Mouse (Mus musculus) forebrain, embryonic 11.5 days (tissue): Measurements from ENCODE around the gene Habp4. TPM values are rescaled to one million over a fixed set of nuclear protein-coding genes. Genes with fewer than 3 reads are reported as not detected.

Experiments used
- ATAC-seq: fragments of 200-750 bp; cut with Nextera tagmentation; replicated peaks from 2 replicates; pipeline ENCODE4 v1.8.0; 2017; ENCODE audit warnings: moderate TSS enrichment; ENCODE audit not compliant: low FRiP score
- DNase-seq: peaks from one replicate; pipeline ENCODE4 v3.0.0-alpha.2; 2017; ENCODE audit warnings: low spot score
- H3K27ac ChIP-seq: fragments of 300-500 bp; sonication (generic); 2 replicates; pipeline ENCODE4 v1.5.1; 2014; ENCODE audit warnings: low read depth, low read length
- H3K27me3 ChIP-seq: fragments of 300-500 bp; sonication (generic); 2 replicates; pipeline ENCODE4 v1.6.1; 2014; ENCODE audit warnings: mild to moderate bottlenecking, low read length, mixed read lengths; ENCODE audit not compliant: control insufficient read depth, insufficient read depth
- H3K36me3 ChIP-seq: fragments of 300-500 bp; sonication (generic); 2 replicates; pipeline ENCODE4 v1.6.1; 2014; ENCODE audit warnings: mild to moderate bottlenecking, low read length, moderate library complexity, mixed read lengths; ENCODE audit not compliant: control insufficient read depth, insufficient read depth
- H3K4me1 ChIP-seq: fragments of 300-500 bp; sonication (generic); replicated peaks from 2 replicates; pipeline ENCODE4 v1.6.1; 2014; ENCODE audit warnings: low read length, mixed read lengths; ENCODE audit not compliant: control insufficient read depth, insufficient read depth
- H3K4me2 ChIP-seq: fragments of 300-500 bp; sonication (generic); 2 replicates; pipeline ENCODE4 v1.6.1; 2014; ENCODE audit warnings: low read depth, mild to moderate bottlenecking, low read length, moderate library complexity, mixed read lengths; ENCODE audit not compliant: severe bottlenecking
- H3K4me3 ChIP-seq: fragments of 300-500 bp; sonication (generic); 2 replicates; pipeline ENCODE4 v1.5.1; 2014; ENCODE audit warnings: low read depth, low read length
- H3K9ac ChIP-seq: fragments of 300-500 bp; sonication (generic); 2 replicates; pipeline ENCODE4 v1.6.1; 2014; ENCODE audit warnings: low read length
- H3K9me3 ChIP-seq: fragments of 300-500 bp; sonication (generic); 2 replicates; pipeline ENCODE4 v1.6.1; 2016; ENCODE audit warnings: low read length, mixed read lengths; ENCODE audit not compliant: control insufficient read depth
- WGBS: fragments of 180-500 bp; shearing (Covaris S2); extraction: QIAGEN DNeasy Blood & Tissue Kit; methylation state at CpG from one replicate; pipeline ENCODE4 v1.1.7; 2014; 5-methylcytosine and 5-hydroxymethylcytosine counted together
- polyA plus RNA-seq: library from polyadenylated mRNA; unstranded; fragments of >200 nt; fragmentation: Nextera tagmentation; extraction: Ambion mirVana; gene quantifications from 2 replicates; pipeline ENCODE4 v1.2.1, GENCODE M21; 2014

Habp4 gene
- polyA plus RNA-seq, 1 experiment from 2014 or later, result 20.4 TPM

DNA sequence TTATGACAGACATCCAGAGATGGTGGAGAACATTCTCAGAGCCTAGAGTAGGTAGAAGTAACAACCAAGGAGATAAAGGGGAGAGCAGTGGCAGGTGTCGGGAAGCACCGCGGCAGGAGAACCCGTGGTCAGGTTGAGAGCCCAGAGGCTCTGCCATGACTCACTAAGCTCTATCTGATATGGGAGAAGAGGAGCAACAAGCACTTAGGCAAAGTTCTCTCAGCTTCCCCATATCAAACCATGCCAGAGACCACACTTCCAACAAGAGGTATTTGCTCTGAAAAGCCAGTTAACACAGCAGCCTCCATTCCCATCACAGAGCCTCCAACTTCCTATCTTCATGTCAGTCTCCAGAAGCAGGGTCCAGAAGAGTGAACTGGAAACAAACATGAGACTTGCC is 39.3 kb downstream of the Habp4 start:
- no peak overlapping the region for H3K9ac ChIP-seq
- H3K9me3 ChIP-seq, result no peaks in the 10 kb centered on the region
- WGBS, result 95% methylated on average over 4 of the region's 4 CpGs
- H3K27ac ChIP-seq, result no peak overlapping the region
- no peak overlapping the region for H3K4me2 ChIP-seq
- no peaks in the 10 kb centered on the region for H3K36me3 ChIP-seq
- H3K4me3 ChIP-seq, result no peak overlapping the region
- no peak for DNase-seq
- no peaks in the 10 kb centered on the region for H3K27me3 ChIP-seq
- ATAC-seq, result no peak
- H3K4me1 ChIP-seq, result no peaks in the 10 kb centered on the region

GRCm38 (mm10) chr13:64204726-64205125 is 43.1 kb downstream of the Habp4 start:
- Histone ChIP-seq H3K4me3 (no peak overlapping the region), H3K4me2 (no peak overlapping the region), H3K27ac (no peak overlapping the region), H3K36me3 (no peaks in the 10 kb centered on the region), H3K4me1 (no peaks in the 10 kb centered on the region), H3K9me3 (no peaks in the 10 kb centered on the region), H3K27me3 (no peaks in the 10 kb centered on the region), H3K9ac (no peak overlapping the region)
- 76% methylated on average over 2 of the region's 2 CpGs for WGBS
- DNase-seq (no peak), ATAC-seq (no peak)

DNA sequence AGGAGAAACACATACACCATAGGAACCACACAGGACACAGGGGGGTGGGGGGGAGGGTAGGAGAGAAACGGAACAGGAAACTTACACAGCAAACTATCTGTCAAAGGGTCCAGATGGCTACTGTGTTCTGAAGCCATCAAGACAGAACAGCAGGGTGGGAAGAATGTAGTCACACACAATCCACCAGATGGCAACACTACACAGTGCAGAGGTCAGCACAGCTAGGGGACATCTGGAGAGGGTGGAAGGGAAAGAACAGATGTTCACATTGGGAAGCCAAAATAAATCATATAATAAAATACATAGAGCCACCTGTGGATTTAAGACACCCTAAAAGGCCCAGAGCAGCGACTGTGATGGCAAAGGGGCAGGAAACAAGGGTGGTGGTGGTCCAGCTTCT is 43.6 kb downstream of the Habp4 start:
- Histone ChIP-seq H3K9me3 (no peaks in the 10 kb centered on the region), H3K27ac (no peak overlapping the region), H3K4me1 (no peaks in the 10 kb centered on the region), H3K4me3 (no peak overlapping the region), H3K27me3 (no peaks in the 10 kb centered on the region), H3K9ac (no peak overlapping the region), H3K4me2 (no peak overlapping the region), H3K36me3 (no peaks in the 10 kb centered on the region)
- DNase-seq, result no peak
- 63% methylated on average over 2 of the region's 2 CpGs for WGBS
- 0 out of 2 replicates have a peak, but pooled peaks have one; percentile 63 for ATAC-seq

- DNase-seq (no peak), ATAC-seq (no peak)
- Histone ChIP-seq H3K9ac (no peak overlapping the region), H3K27me3 (no peaks in the 10 kb centered on the region), H3K9me3 (no peaks in the 10 kb centered on the region), H3K36me3 (no peaks in the 10 kb centered on the region), H3K4me2 (no peak overlapping the region), H3K4me1 (no peaks in the 10 kb centered on the region), H3K27ac (no peak overlapping the region), H3K4me3 (no peak overlapping the region)
- WGBS, result 91% methylated on average over 6 of the region's 6 CpGs
Measured at GRCm38 (mm10) chr13:64208146-64208545, 46.5 kb downstream of the Habp4 start.

DNA sequence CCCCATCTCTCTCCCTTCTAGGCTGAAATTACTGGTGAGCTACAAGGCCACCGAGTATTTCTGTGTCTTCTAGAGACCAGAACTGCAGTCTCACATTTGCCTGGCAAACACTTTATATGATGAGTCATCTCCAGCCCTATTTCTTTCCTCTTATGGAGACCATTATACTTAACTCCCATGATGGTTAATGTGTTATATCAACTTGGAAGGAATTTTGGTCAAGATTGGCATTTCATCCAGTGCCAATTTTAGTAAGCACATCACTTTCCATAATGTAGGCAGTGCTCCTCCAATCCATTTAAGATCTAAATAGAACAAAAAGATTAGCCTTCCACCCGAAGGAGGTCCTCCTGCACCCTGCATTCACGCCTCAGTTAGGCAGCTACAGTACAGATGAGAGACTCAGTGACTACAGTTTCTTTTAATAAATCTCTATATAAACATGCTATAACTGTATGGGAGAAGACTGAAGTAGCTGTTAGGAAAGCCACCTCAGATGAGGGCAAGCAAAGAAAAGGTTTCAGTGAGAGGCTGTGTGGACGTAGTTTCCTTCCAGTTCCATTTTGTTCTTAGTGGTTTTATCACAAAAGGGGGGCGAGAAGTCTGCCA is 50.5 kb downstream of the Habp4 start:
- Histone ChIP-seq H3K4me1 (no peaks in the 10 kb centered on the region), H3K9ac (no peak overlapping the region), H3K4me3 (no peak overlapping the region), H3K27me3 (no peaks in the 10 kb centered on the region), H3K4me2 (no peak overlapping the region), H3K9me3 (no peaks in the 10 kb centered on the region), H3K36me3 (no peaks in the 10 kb centered on the region), H3K27ac (no peak overlapping the region)
- no peak for DNase-seq
- no peak for ATAC-seq
- 88% methylated on average over 5 of the region's 5 CpGs for WGBS

- H3K36me3 ChIP-seq, result no peaks in the 10 kb centered on the region
- no peaks in the 10 kb centered on the region for H3K27me3 ChIP-seq
- no peak overlapping the region for H3K27ac ChIP-seq
- H3K9ac ChIP-seq, result no peak overlapping the region
- no peak overlapping the region for H3K4me2 ChIP-seq
- no peak overlapping the region for H3K4me3 ChIP-seq
- H3K4me1 ChIP-seq, result no peaks in the 10 kb centered on the region
- 97% methylated on average over 5 of the region's 5 CpGs for WGBS
- no peaks in the 10 kb centered on the region for H3K9me3 ChIP-seq
- ATAC-seq, result no peak
- DNase-seq, result no peak
Measured at GRCm38 (mm10) chr13:64214891-64215290, 53.3 kb downstream of the Habp4 start.

DNA sequence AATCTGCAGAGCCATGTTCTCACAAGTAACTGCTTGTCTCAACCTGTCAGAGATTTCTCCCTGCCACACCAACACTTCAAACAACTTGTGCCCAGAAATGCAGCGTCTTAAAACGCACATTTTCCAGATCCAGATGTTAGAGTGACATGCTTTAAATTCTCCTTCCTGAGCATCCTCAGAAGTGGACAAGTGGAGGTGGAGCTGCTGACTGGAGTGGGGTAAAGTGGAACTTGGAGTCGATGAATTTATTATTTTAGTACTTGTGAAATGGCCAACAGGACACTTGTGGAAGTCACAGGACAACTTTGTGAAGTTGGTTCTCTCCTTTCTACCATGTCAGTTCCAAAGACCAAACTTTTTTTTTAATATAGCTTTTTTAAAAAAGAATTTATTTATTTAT is 64.1 kb downstream of the Habp4 start:
- H3K4me3 ChIP-seq, result no peak overlapping the region
- no peaks in the 10 kb centered on the region for H3K4me1 ChIP-seq
- H3K36me3 ChIP-seq, result no peaks in the 10 kb centered on the region
- H3K27me3 ChIP-seq, result no peaks in the 10 kb centered on the region
- ATAC-seq, result no peak
- 89% methylated on average over 3 of the region's 3 CpGs for WGBS
- no peak overlapping the region for H3K9ac ChIP-seq
- DNase-seq, result no peak
- H3K27ac ChIP-seq, result no peak overlapping the region
- no peaks in the 10 kb centered on the region for H3K9me3 ChIP-seq
- no peak overlapping the region for H3K4me2 ChIP-seq

DNA sequence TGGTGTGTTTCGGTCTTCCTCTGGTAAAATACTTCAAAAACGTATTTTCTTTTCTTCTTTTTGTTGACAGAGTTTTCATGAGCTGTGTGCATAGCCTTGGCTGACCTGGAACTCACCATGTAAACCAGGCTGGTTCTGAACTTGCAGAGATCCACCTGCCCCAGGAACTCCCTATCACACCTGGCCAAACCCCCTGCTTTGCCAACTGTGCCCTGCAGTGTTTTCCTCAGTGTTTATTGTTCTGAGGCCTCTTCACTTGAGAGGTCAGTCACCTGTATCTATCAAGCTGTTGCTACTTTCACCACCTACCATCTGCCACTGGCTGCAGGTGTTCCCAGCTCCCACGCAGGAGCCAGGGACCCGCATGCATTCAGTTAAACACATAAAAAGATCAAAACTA is 65.1 kb downstream of the Habp4 start:
- Histone ChIP-seq H3K4me2 (no peak overlapping the region), H3K4me3 (no peak overlapping the region), H3K9me3 (no peaks in the 10 kb centered on the region), H3K9ac (no peak overlapping the region), H3K27ac (no peak overlapping the region), H3K36me3 (no peaks in the 10 kb centered on the region), H3K4me1 (no peaks in the 10 kb centered on the region), H3K27me3 (no peaks in the 10 kb centered on the region)
- no peak for DNase-seq
- 93% methylated on average over 4 of the region's 4 CpGs for WGBS
- ATAC-seq, result no peak

DNA sequence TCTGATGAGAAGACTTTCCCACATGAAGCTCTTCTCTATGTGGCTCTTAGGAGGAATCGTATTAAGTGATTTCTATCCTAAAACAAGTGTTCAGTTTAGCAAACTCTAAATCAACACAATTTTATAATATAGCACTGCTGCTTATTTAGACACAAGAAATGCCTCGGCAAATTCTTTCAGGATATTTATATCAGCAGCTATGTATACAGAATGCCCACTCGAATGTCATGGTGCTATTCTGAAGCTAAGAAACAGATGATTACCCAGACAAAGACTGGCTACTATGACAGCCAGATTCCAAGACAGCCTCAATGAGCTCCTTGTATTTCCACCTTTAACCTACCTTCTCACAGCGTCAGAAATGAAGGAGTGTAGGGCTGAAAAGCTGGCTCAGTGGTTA is 71.5 kb downstream of the Habp4 start:
- no peak overlapping the region for H3K9ac ChIP-seq
- no peak overlapping the region for H3K4me2 ChIP-seq
- no peaks in the 10 kb centered on the region for H3K36me3 ChIP-seq
- no peaks in the 10 kb centered on the region for H3K27me3 ChIP-seq
- no peaks in the 10 kb centered on the region for H3K4me1 ChIP-seq
- no peak overlapping the region for H3K4me3 ChIP-seq
- ATAC-seq, result no peak
- no peak overlapping the region for H3K27ac ChIP-seq
- 85% methylated on average over 4 of the region's 4 CpGs for WGBS
- H3K9me3 ChIP-seq, result no peaks in the 10 kb centered on the region
- no peak for DNase-seq
